Mouse (Mus musculus): ENCODE results near the gene Zbtb37. TPM values are rescaled to one million over a fixed set of nuclear protein-coding genes. Genes with fewer than 3 reads are reported as not detected.

The Zbtb37 gene
- total and polyA plus RNA-seq, 3 experiments = 0.21 to 11.1 (median 8.5) TPM

DNA sequence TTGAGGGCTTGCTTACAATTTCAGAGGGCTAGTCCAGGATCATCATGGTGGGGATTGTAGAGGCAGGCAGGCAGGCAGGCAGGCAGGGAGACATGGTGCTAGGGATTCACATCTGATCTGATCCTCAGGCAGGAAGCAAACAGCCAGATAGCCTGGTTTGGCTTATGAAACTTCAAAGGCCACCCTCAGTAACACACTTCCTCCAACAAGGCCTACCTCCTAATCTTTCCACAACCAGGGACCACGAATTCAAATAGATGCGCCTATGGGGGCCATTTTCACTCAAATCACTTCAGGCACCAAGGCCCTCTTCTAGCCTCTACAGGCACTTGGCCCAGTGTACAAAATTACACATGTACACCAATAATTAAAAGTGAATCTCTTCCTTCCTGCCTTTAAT is 7.5 kb downstream of the Zbtb37 start:
- DNase-seq (ENCODE audit: low spot score) (no peak), ATAC-seq (ENCODE audit: extremely low read depth, insufficient number of reproducible peaks, low FRiP score, poor library complexity, severe bottlenecking) (no peak)
- H3K36me3 ChIP-seq (replicated peaks) = peaks cover 41% of the 10 kb centered on the region
- H3K4me1 ChIP-seq (ENCODE audit: insufficient read depth, low read depth, low read length) = no peaks in the 10 kb centered on the region; the same call in 1 of the 2 replicates
- H3K4me3 ChIP-seq (ENCODE audit: low read depth, low read length) = no peak overlapping the region
- H3K27me3 ChIP-seq (ENCODE audit: insufficient read depth, low read length) = no peaks in the 10 kb centered on the region
- no peaks in the 10 kb centered on the region for H3K9me3 ChIP-seq (replicated peaks)
- no peak for TF ChIP-seq TAL1 (conservative IDR thresholded peaks at IDR 0.05; ENCODE audit: low read depth, low read length)
- TF ChIP-seq POLR2AphosphoS5 (IDR thresholded peaks at IDR 0.05; ENCODE audit: insufficient replicate concordance, low read depth, low read length) = no peak
- no peak for TF ChIP-seq GATA2 (IDR thresholded peaks at IDR 0.05; ENCODE audit: borderline replicate concordance, low read depth, low read length)
- no peak for TF ChIP-seq GATA1 (IDR thresholded peaks at IDR 0.05; ENCODE audit: borderline replicate concordance, low read length)
- TF ChIP-seq CTCF (IDR thresholded peaks at IDR 0.05; ENCODE audit: low read depth, low read length) = no peak

DNA sequence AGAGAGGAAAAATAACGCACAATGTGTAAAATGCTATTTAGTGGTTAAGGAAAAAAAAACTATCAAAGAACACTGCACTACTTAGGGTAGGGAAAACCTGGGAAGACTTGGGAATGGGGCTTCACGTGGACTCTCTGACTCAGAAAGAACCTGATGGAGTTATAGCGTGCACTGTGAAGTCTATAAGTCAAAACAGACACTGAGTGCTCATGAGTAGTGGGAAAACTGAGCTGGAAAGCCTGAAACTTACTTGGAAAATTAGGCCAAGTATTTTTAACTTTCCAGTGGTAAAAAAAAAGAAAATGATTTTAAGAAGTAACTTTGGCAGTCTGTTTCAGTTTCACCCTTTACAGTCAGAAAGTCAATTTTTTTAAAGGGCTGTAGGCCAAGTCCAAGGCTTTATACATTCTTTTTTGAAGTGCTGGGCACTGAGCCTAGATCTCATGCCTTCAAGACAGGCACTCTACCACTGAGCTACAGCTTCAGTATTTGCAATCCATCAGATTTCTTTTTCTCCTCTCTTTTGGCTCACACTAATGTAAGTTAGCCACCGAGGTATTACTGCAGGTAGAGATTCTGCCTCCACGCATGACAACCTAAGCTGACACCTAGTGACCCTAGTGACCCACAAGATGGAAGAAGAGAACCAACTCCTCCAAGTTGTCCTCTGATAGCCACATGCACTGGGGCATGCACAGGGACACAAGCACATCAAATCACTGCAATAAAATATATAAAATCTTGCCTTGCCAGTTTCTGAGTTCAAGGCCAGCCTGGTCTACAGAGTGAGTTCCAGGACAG is 9.0 kb downstream of the Zbtb37 start:
- DNase-seq (ENCODE audit: low spot score) (no peak), ATAC-seq (ENCODE audit: extremely low read depth, insufficient number of reproducible peaks, low FRiP score, poor library complexity, severe bottlenecking) (no peak)
- no peak for TF ChIP-seq TAL1 (conservative IDR thresholded peaks at IDR 0.05; ENCODE audit: low read depth, low read length)
- no peak for TF ChIP-seq GATA1 (IDR thresholded peaks at IDR 0.05; ENCODE audit: borderline replicate concordance, low read length)
- no peak for TF ChIP-seq GATA2 (IDR thresholded peaks at IDR 0.05; ENCODE audit: borderline replicate concordance, low read depth, low read length)
- TF ChIP-seq CTCF (IDR thresholded peaks at IDR 0.05; ENCODE audit: low read depth, low read length) = no peak
- TF ChIP-seq POLR2AphosphoS5 (IDR thresholded peaks at IDR 0.05; ENCODE audit: insufficient replicate concordance, low read depth, low read length) = no peak
- no peaks in the 10 kb centered on the region for H3K4me1 ChIP-seq (ENCODE audit: insufficient read depth, low read depth, low read length)
- H3K9me3 ChIP-seq (replicated peaks) = no peaks in the 10 kb centered on the region
- no peaks in the 10 kb centered on the region for H3K27me3 ChIP-seq (ENCODE audit: insufficient read depth, low read length)
- peaks cover 32% of the 10 kb centered on the region for H3K36me3 ChIP-seq (replicated peaks)
- H3K4me3 ChIP-seq (ENCODE audit: low read depth, low read length) = no peak overlapping the region

DNA sequence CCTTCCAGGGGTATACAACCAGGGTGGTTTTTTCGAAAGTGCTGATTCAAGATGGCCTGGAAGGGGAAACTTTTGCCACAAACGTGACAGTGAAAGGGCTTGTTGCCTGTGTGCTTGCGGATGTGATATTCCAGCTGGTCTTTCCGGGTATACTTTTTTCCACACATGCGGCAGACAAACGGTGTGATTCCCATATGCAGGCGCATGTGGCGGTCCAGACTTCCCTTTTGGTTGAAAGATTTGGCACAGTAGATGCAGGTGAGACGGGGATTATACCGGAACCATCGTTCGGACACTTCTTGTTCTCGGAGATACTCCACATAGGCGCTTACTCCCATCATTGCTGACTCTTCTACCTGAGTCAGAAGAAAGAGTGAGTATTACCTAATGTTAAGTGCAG is 14.6 kb downstream of the Zbtb37 start:
- no peaks in the 10 kb centered on the region for H3K9me3 ChIP-seq (replicated peaks)
- no peak for TF ChIP-seq GATA1 (IDR thresholded peaks at IDR 0.05; ENCODE audit: borderline replicate concordance, low read length)
- no peak for TF ChIP-seq TAL1 (conservative IDR thresholded peaks at IDR 0.05; ENCODE audit: low read depth, low read length)
- no peaks in the 10 kb centered on the region for H3K27me3 ChIP-seq (ENCODE audit: insufficient read depth, low read length)
- no peak for ATAC-seq (ENCODE audit: extremely low read depth, insufficient number of reproducible peaks, low FRiP score, poor library complexity, severe bottlenecking)
- H3K36me3 ChIP-seq (replicated peaks) = peaks cover 36% of the 10 kb centered on the region
- H3K4me3 ChIP-seq (ENCODE audit: low read depth, low read length) = no peak overlapping the region
- no peak for DNase-seq (ENCODE audit: low spot score)
- no peaks in the 10 kb centered on the region for H3K4me1 ChIP-seq (ENCODE audit: insufficient read depth, low read depth, low read length)

DNA sequence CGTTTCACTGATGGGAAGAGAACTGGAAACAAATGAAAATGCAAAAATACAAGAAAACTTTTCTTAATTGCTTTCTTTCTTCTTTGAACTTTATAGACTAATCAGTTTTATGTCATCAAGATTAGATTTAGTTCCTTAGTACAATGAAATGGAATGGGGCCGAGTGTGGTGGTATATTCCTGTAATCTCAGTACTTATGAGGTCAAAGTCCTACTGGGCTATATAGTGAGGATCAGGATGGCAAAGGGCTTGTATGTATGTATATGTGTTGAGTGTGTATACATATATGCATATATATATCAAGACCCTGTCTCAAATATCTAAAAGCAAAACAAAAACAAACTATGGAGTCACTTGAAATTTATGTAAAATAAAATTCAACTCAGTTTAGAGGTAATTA is 18.3 kb downstream of the Zbtb37 start:
- Histone ChIP-seq H3K4me1 (ENCODE audit: insufficient read depth, low read depth, low read length) (no peaks in the 10 kb centered on the region), H3K36me3 (replicated peaks) (peaks cover 40% of the 10 kb centered on the region), H3K4me3 (ENCODE audit: low read depth, low read length) (no peak overlapping the region), H3K27me3 (ENCODE audit: insufficient read depth, low read length) (no peaks in the 10 kb centered on the region), H3K9me3 (replicated peaks) (no peaks in the 10 kb centered on the region)
- TF ChIP-seq GATA1 (IDR thresholded peaks at IDR 0.05; ENCODE audit: borderline replicate concordance, low read length) = no peak
- TF ChIP-seq TAL1 (conservative IDR thresholded peaks at IDR 0.05; ENCODE audit: low read depth, low read length) = no peak
- TF ChIP-seq GATA2 (IDR thresholded peaks at IDR 0.05; ENCODE audit: borderline replicate concordance, low read depth, low read length) = no peak
- TF ChIP-seq POLR2AphosphoS5 (IDR thresholded peaks at IDR 0.05; ENCODE audit: insufficient replicate concordance, low read depth, low read length) = no peak
- ATAC-seq (ENCODE audit: extremely low read depth, insufficient number of reproducible peaks, low FRiP score, poor library complexity, severe bottlenecking) (no peak), DNase-seq (ENCODE audit: low spot score) (no peak)

DNA sequence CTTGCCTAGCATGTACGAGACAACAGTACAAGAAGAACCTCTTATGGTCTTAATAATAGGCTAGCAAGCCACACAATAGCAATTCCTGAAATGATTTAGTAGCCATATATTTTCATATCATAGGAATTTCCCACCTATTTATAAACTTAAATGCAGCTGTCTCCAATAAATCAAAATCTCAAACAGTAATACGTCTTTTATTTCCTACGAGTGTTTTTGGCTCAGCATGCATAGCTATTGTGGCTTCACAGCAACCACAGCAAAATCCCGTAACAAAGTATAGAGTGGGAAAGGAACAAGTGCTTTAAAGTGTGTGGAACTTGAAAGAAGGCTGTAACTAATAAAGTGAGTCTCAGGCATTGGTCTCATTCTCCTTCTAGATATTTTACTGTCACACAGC is 24.2 kb downstream of the Zbtb37 start:
- peaks cover 27% of the 10 kb centered on the region for H3K36me3 ChIP-seq (replicated peaks)
- no peak for ATAC-seq (ENCODE audit: extremely low read depth, insufficient number of reproducible peaks, low FRiP score, poor library complexity, severe bottlenecking)

DNA sequence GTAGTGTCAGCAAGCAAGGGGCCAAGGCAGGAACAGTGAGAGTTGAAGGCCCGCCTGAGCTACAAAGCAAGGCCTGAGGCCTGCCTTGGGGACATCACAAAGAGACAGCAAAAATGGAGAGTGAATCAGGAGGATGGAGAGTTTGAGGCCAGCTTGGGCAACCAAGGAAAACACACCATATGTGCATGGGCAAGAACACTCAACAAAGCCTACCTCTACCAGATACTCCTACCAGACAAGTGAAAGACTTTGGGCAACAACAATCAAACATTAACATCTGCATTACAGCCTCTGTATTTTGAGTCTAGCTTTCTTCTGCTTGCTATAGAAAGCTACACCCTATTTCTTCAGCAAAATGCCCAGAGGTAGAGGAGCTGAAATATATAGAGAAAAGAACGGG is 26.6 kb downstream of the Zbtb37 start:
- Histone ChIP-seq H3K4me3 (ENCODE audit: low read depth, low read length) (no peak overlapping the region), H3K4me1 (ENCODE audit: insufficient read depth, low read depth, low read length) (no peaks in the 10 kb centered on the region), H3K27me3 (ENCODE audit: insufficient read depth, low read length) (no peaks in the 10 kb centered on the region), H3K36me3 (replicated peaks) (peaks cover 42% of the 10 kb centered on the region), H3K9me3 (replicated peaks) (no peaks in the 10 kb centered on the region)
- DNase-seq (ENCODE audit: low spot score) (no peak), ATAC-seq (ENCODE audit: extremely low read depth, insufficient number of reproducible peaks, low FRiP score, poor library complexity, severe bottlenecking) (no peak)
- no peak for TF ChIP-seq TAL1 (conservative IDR thresholded peaks at IDR 0.05; ENCODE audit: low read depth, low read length)
- no peak for TF ChIP-seq GATA2 (IDR thresholded peaks at IDR 0.05; ENCODE audit: borderline replicate concordance, low read depth, low read length)
- TF ChIP-seq POLR2AphosphoS5 (IDR thresholded peaks at IDR 0.05; ENCODE audit: insufficient replicate concordance, low read depth, low read length) = no peak
- TF ChIP-seq CTCF (IDR thresholded peaks at IDR 0.05; ENCODE audit: low read depth, low read length) = no peak
- no peak for TF ChIP-seq GATA1 (IDR thresholded peaks at IDR 0.05; ENCODE audit: borderline replicate concordance, low read length)

More for the DNA sequence above, 24.2 kb downstream of the Zbtb37 start:
- TF ChIP-seq GATA1 (IDR thresholded peaks at IDR 0.05; ENCODE audit: borderline replicate concordance, low read length) = no peak
- no peak for TF ChIP-seq TAL1 (conservative IDR thresholded peaks at IDR 0.05; ENCODE audit: low read depth, low read length)
- no peak for TF ChIP-seq GATA2 (IDR thresholded peaks at IDR 0.05; ENCODE audit: borderline replicate concordance, low read depth, low read length)
- TF ChIP-seq POLR2AphosphoS5 (IDR thresholded peaks at IDR 0.05; ENCODE audit: insufficient replicate concordance, low read depth, low read length) = no peak
- no peak for TF ChIP-seq CTCF (IDR thresholded peaks at IDR 0.05; ENCODE audit: low read depth, low read length)
- H3K9me3 ChIP-seq (replicated peaks) = no peaks in the 10 kb centered on the region
- no peaks in the 10 kb centered on the region for H3K27me3 ChIP-seq (ENCODE audit: insufficient read depth, low read length)
- no peak for DNase-seq (ENCODE audit: low spot score)
- H3K4me1 ChIP-seq (ENCODE audit: insufficient read depth, low read depth, low read length) = no peaks in the 10 kb centered on the region
- H3K4me3 ChIP-seq (ENCODE audit: low read depth, low read length) = no peak overlapping the region
